Mouse (Mus musculus) liver, adult 2 months (tissue): ENCODE measurements around the gene Ugt1a10.

Experiments used
- CTCF ChIP-seq: fragments of 200-500 bp; IDR thresholded peaks from 2 replicates; pipeline ENCODE4 v1.5.1; 2011; ENCODE audit warnings: low read depth, low read length, control low read depth
- POLR2A ChIP-seq: fragments of 200-500 bp; IDR thresholded peaks from 2 replicates; pipeline ENCODE4 v1.6.1; 2011; ENCODE audit warnings: low read length, control low read depth; ENCODE audit not compliant: insufficient read depth; ENCODE audit errors: extremely low read depth

DNA sequence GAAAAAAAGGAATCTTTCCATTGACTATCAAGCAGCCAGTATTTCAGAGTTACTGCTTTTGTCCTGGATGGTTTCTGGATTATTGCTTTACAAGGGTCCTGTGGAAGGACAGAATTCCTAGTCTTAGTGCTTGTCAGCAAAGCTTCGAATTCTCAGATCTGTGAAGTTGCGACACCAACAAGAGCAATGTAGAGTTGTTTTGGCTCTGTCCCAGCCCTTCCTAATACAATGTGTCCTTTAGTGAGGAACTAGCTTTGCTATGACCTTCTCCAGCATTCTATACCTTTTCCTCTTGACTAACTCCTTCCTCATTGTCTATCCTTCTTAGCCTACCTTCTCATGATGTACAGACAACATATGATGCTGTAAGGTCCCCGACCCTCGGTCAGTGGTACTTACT lies 41.0 kb upstream of the Ugt1a10 start:
- TF ChIP-seq POLR2A (no peak), CTCF (no peak)
